Mouse (Mus musculus): ENCODE results near the gene Kidins220. TPM values are rescaled to one million over a fixed set of nuclear protein-coding genes. Genes with fewer than 3 reads are reported as not detected.
A peak's percentile ranks its signal among the peaks of the same experiment; 100 is the strongest.

Gene Kidins220
- total and polyA plus RNA-seq, 2 experiments, result 21.8 to 26.6 TPM

DNA sequence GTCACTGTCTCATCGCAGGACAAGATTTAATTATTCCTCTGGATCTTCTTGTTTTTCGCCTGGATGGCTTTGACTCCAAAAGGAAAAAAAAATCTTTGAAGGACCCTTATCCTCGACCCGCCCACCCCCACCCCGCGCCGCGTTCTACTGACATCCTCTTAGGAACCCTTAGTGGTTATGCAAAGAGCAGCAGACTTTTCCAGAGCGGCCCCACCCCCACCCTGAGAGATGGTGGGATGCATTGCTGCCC lies 124.5 kb downstream of the Kidins220 start:
- no peak for DNase-seq (ENCODE audit: extremely low read depth, low read depth, low spot score)
- no peak for TF ChIP-seq POLR2A (IDR thresholded peaks at IDR 0.05; ENCODE audit: extremely low read depth, insufficient read depth, low read length)
- no peak for TF ChIP-seq CTCF (IDR thresholded peaks at IDR 0.05; ENCODE audit: low read depth, low read length)
- no peaks in the 10 kb centered on the region for H3K27me3 ChIP-seq (ENCODE audit: control insufficient read depth, insufficient read depth, low read length)

DNA sequence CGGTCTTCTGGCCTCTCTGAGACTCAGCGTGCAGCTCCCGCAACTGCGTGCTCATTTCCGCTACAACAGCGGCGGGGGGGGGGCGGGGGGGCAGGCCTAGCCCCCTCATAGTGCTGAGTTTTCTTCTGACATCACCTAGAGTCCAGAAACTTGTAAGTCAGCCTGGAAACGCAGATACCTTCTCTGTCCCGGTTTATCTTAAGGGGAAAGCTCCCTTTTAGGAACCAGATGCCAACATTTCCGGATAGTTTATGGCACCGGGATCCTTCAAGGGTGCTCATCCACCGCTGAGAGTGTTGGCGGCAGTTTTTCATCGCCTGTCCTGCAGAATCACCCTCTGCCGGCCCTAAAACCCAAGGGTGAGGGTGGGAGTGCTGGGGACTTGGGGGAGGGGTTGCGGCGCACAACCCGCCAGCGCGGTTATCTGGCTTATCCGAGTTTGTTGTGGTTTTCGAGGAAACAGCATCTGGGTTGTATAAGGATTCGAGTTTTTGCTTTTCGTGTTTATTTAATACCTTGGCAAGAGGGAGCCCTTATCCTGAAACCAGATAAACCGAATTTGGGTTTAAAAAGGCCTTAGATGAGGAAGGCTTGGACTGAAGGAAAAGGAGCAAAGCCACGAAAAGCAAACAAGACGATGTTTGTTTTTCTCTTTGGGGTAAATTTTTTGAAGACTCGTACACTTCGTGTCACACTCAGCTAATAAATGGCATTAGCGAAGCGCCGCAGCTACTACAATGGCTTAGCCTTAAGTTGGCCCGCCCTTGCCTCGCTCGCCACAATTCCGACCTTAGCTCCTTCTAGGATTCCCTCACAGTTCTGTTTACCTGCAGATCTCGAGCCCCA lies 125.1 kb downstream of the Kidins220 start:
- WGBS, result 1% methylated on average over 38 of the region's 38 CpGs
- no peak for TF ChIP-seq CTCF (IDR thresholded peaks at IDR 0.05; ENCODE audit: low read depth, low read length)
- no peak for TF ChIP-seq POLR2A (IDR thresholded peaks at IDR 0.05; ENCODE audit: extremely low read depth, insufficient read depth, low read length)
- peak overlapping the region; percentile 95 for H3K9ac ChIP-seq (ENCODE audit: low read depth, low read length)

More for the DNA sequence above, 124.5 kb downstream of the Kidins220 start:
- 5% methylated on average over 9 of the region's 9 CpGs for WGBS
- Histone ChIP-seq H3K4me3 (ENCODE audit: insufficient read depth, low read depth, low read length) (peak overlapping the region; percentile 61), H3K79me2 (ENCODE audit: control insufficient read depth, insufficient read depth, low read length) (peaks cover 7% of the 10 kb centered on the region; the same call in 1 of the 2 replicates), H3K4me1 (ENCODE audit: control insufficient read depth, insufficient read depth, low read length) (peaks cover 6% of the 10 kb centered on the region), H3K27ac (replicated peaks; ENCODE audit: insufficient read depth, low read depth, low read length) (peak overlapping the region; percentile 95), H3K9ac (ENCODE audit: low read depth, low read length) (peak overlapping the region; percentile 95), H3K36me3 (ENCODE audit: control insufficient read depth, insufficient read depth, low read length) (peaks cover under 1% of the 10 kb centered on the region; the same call in 1 of the 2 replicates)

DNA sequence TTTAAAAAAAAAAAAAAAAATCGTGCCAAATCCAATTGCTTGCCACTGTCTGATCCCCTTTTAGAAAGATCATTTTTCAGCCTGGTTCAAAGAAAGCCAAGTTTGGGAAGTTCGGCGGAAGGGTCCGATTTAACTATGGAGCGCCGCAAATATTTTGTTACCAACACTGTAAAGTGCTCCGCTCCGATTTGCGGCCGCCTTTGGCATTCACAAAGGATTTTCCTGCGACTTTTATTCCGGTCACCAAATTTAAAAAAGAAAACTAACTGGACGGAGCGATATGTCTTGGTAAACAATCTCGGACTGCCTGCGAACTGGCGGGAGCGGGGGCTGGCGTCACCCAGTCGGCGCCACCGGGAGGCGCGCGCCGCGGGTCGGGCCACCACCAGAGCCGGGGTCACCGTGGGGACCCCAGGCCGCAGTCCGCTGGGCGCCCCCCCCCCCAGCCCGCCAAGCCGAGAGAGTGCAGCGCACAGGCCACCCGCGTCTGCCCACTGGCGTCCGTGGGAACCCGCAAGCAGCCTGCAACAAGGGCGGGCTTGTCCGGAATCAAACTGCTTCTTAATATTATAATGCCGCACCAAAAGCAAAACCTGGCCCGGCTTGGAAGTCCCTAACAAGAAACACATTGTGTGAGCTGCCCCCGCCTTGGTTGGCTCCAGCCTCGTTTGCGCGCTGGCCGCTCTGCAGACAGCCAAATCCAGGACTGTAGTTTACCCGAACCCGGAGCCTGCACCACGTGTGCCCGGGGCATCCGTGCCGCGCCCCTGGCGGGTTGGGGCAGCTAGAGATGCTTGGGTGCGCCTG lies 125.9 kb downstream of the Kidins220 start:
- peak overlapping the region; percentile 95 for H3K27ac ChIP-seq (replicated peaks; ENCODE audit: insufficient read depth, low read depth, low read length)
- peaks cover 6% of the 10 kb centered on the region for H3K4me1 ChIP-seq (ENCODE audit: control insufficient read depth, insufficient read depth, low read length)
- no peaks in the 10 kb centered on the region for H3K27me3 ChIP-seq (ENCODE audit: control insufficient read depth, insufficient read depth, low read length)
- peak overlapping the region; percentile 95 for H3K9ac ChIP-seq (ENCODE audit: low read depth, low read length)
- under 1% methylated on average over 58 of the region's 59 CpGs for WGBS
- peak; percentile 49 for DNase-seq (ENCODE audit: extremely low read depth, low read depth, low spot score)
- peak; percentile 20; the same call in 1 of the 2 replicates for TF ChIP-seq CTCF (IDR thresholded peaks at IDR 0.05; ENCODE audit: low read depth, low read length)
- 0 out of 2 replicates have a peak, but pooled peaks have one; percentile 45 for TF ChIP-seq POLR2A (IDR thresholded peaks at IDR 0.05; ENCODE audit: extremely low read depth, insufficient read depth, low read length)
- H3K36me3 ChIP-seq (ENCODE audit: control insufficient read depth, insufficient read depth, low read length), result no peaks in the 10 kb centered on the region
- H3K4me3 ChIP-seq (ENCODE audit: insufficient read depth, low read depth, low read length), result peak overlapping the region; percentile 61
- peaks cover 1% of the 10 kb centered on the region; the same call in 1 of the 2 replicates for H3K79me2 ChIP-seq (ENCODE audit: control insufficient read depth, insufficient read depth, low read length)

More for the DNA sequence above, 125.1 kb downstream of the Kidins220 start:
- Histone ChIP-seq H3K27me3 (ENCODE audit: control insufficient read depth, insufficient read depth, low read length) (no peaks in the 10 kb centered on the region), H3K36me3 (ENCODE audit: control insufficient read depth, insufficient read depth, low read length) (no peaks in the 10 kb centered on the region), H3K27ac (replicated peaks; ENCODE audit: insufficient read depth, low read depth, low read length) (peak overlapping the region; percentile 95), H3K4me1 (ENCODE audit: control insufficient read depth, insufficient read depth, low read length) (peaks cover 6% of the 10 kb centered on the region), H3K79me2 (ENCODE audit: control insufficient read depth, insufficient read depth, low read length) (peaks cover 7% of the 10 kb centered on the region; the same call in 1 of the 2 replicates), H3K4me3 (ENCODE audit: insufficient read depth, low read depth, low read length) (peak overlapping the region; percentile 61)
- DNase-seq (ENCODE audit: extremely low read depth, low read depth, low spot score), result peak; percentile 75

DNA sequence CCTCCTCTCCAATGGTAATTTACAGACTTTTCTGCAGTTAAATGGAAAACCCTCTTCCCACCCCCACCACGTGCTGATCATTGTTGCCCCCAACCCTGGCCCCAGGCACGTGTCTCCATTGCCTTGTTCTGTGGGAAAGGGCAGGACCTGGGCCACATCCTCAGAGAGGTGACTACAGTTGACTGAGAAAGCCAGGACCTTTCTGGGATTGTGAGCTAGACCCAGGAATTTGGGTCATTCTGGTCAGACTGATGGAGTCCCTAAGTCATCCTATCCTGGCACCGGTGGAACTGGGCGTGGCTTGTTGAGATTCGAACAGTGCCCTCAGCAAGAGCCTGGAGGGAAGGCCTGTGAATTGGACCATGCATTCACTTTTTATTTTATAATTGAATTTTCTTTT lies 126.7 kb downstream of the Kidins220 start:
- peak; percentile 83 for DNase-seq (ENCODE audit: extremely low read depth, low read depth, low spot score)
- Histone ChIP-seq H3K4me1 (ENCODE audit: control insufficient read depth, insufficient read depth, low read length) (peaks cover 6% of the 10 kb centered on the region), H3K9ac (ENCODE audit: low read depth, low read length) (no peak overlapping the region), H3K36me3 (ENCODE audit: control insufficient read depth, insufficient read depth, low read length) (no peaks in the 10 kb centered on the region), H3K79me2 (ENCODE audit: control insufficient read depth, insufficient read depth, low read length) (no peaks in the 10 kb centered on the region), H3K4me3 (ENCODE audit: insufficient read depth, low read depth, low read length) (no peak overlapping the region), H3K27me3 (ENCODE audit: control insufficient read depth, insufficient read depth, low read length) (no peaks in the 10 kb centered on the region), H3K27ac (replicated peaks; ENCODE audit: insufficient read depth, low read depth, low read length) (0 out of 2 replicates have a peak overlapping the region, but pooled peaks have one; percentile 10)
- 12% methylated on average over 5 of the region's 5 CpGs for WGBS
- TF ChIP-seq CTCF (IDR thresholded peaks at IDR 0.05; ENCODE audit: low read depth, low read length) (no peak), POLR2A (IDR thresholded peaks at IDR 0.05; ENCODE audit: extremely low read depth, insufficient read depth, low read length) (no peak)

DNA sequence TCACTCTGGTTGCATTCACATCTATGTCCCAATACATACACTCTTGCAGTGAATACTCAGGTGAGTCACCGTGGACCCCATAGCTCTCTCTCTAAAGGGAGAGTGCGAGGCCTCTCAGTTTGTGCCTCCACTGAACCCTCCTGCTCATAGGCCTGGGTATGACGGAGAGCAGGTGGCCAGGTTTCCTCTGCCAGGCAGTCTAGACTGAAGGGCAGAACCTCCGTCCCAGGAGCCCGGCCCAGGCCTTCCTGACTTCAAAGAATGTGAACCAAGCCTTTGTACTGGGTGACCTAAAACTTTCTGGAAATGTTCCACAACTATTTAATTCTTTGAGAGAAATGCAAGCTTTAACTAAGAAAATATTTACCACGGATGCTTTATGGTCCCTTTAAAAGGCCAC lies 129.2 kb downstream of the Kidins220 start:
- Histone ChIP-seq H3K27me3 (ENCODE audit: control insufficient read depth, insufficient read depth, low read length) (no peaks in the 10 kb centered on the region), H3K4me3 (ENCODE audit: insufficient read depth, low read depth, low read length) (no peak overlapping the region), H3K9ac (ENCODE audit: low read depth, low read length) (no peak overlapping the region), H3K4me1 (ENCODE audit: control insufficient read depth, insufficient read depth, low read length) (peaks cover 6% of the 10 kb centered on the region), H3K36me3 (ENCODE audit: control insufficient read depth, insufficient read depth, low read length) (no peaks in the 10 kb centered on the region), H3K79me2 (ENCODE audit: control insufficient read depth, insufficient read depth, low read length) (no peaks in the 10 kb centered on the region), H3K27ac (replicated peaks; ENCODE audit: insufficient read depth, low read depth, low read length) (no peak overlapping the region)
- WGBS, result 45% methylated on average over 6 of the region's 6 CpGs
- DNase-seq (ENCODE audit: extremely low read depth, low read depth, low spot score), result peak; percentile 40
- no peak for TF ChIP-seq CTCF (IDR thresholded peaks at IDR 0.05; ENCODE audit: low read depth, low read length)
- TF ChIP-seq POLR2A (IDR thresholded peaks at IDR 0.05; ENCODE audit: extremely low read depth, insufficient read depth, low read length), result no peak

Measured in liver, adult 2 months (tissue).